Mouse (Mus musculus): ENCODE measurements at regions not wholly inside any gene's neighbourhood (a gene's known extent, or its start where the extent isn't known, plus 50 kb on each side); places are given as distances from the start of the nearest gene placed in this dataset.

GRCm38 (mm10) chr12:12534779-12535178, 272.8 kb downstream of the Fam49a start:
- 42% methylated on average over 2 of the region's 2 CpGs for WGBS
- Histone ChIP-seq H3K9ac (ENCODE audit: low read depth, low read length) (no peak overlapping the region), H3K36me3 (ENCODE audit: control insufficient read depth, insufficient read depth, low read length) (no peaks in the 10 kb centered on the region), H3K9me3 (ENCODE audit: control insufficient read depth, low read length) (no peaks in the 10 kb centered on the region), H3K27ac (ENCODE audit: low read depth, low read length) (no peak overlapping the region), H3K4me1 (ENCODE audit: control insufficient read depth, insufficient read depth, low read depth, low read length) (no peaks in the 10 kb centered on the region), H3K4me3 (ENCODE audit: low read length) (no peak overlapping the region), H3K27me3 (replicated peaks; ENCODE audit: control insufficient read depth, insufficient read depth, low read length) (no peaks in the 10 kb centered on the region), H3K4me2 (ENCODE audit: low read length) (no peak overlapping the region)
- no peak for ATAC-seq

GRCm38 (mm10) chr12:12530796-12531195, 268.9 kb downstream of the Fam49a start:
- Histone ChIP-seq H3K9me3 (ENCODE audit: control insufficient read depth, low read length) (no peaks in the 10 kb centered on the region), H3K27ac (ENCODE audit: low read depth, low read length) (no peak overlapping the region), H3K36me3 (ENCODE audit: control insufficient read depth, insufficient read depth, low read length) (no peaks in the 10 kb centered on the region), H3K4me3 (ENCODE audit: low read length) (no peak overlapping the region), H3K9ac (ENCODE audit: low read depth, low read length) (no peak overlapping the region), H3K4me2 (ENCODE audit: low read length) (no peak overlapping the region), H3K4me1 (ENCODE audit: control insufficient read depth, insufficient read depth, low read depth, low read length) (no peaks in the 10 kb centered on the region), H3K27me3 (replicated peaks; ENCODE audit: control insufficient read depth, insufficient read depth, low read length) (no peaks in the 10 kb centered on the region)
- no peak for ATAC-seq
- 86% methylated on average over 6 of the region's 6 CpGs for WGBS

GRCm38 (mm10) chr12:12529541-12529940, 267.6 kb downstream of the Fam49a start:
- no peak overlapping the region for H3K4me2 ChIP-seq (ENCODE audit: low read length)
- no peak for ATAC-seq
- WGBS: 91% methylated on average over 5 of the region's 5 CpGs
- no peak overlapping the region for H3K9ac ChIP-seq (ENCODE audit: low read depth, low read length)
- H3K9me3 ChIP-seq (ENCODE audit: control insufficient read depth, low read length): no peaks in the 10 kb centered on the region
- no peaks in the 10 kb centered on the region for H3K36me3 ChIP-seq (ENCODE audit: control insufficient read depth, insufficient read depth, low read length)
- H3K4me3 ChIP-seq (ENCODE audit: low read length): no peak overlapping the region
- H3K27me3 ChIP-seq (replicated peaks; ENCODE audit: control insufficient read depth, insufficient read depth, low read length): no peaks in the 10 kb centered on the region
- H3K27ac ChIP-seq (ENCODE audit: low read depth, low read length): no peak overlapping the region
- H3K4me1 ChIP-seq (ENCODE audit: control insufficient read depth, insufficient read depth, low read depth, low read length): no peaks in the 10 kb centered on the region

- Histone ChIP-seq H3K4me3 (ENCODE audit: low read length) (no peak overlapping the region), H3K4me2 (ENCODE audit: low read length) (no peak overlapping the region), H3K36me3 (ENCODE audit: control insufficient read depth, insufficient read depth, low read length) (no peaks in the 10 kb centered on the region), H3K27me3 (replicated peaks; ENCODE audit: control insufficient read depth, insufficient read depth, low read length) (no peaks in the 10 kb centered on the region), H3K4me1 (ENCODE audit: control insufficient read depth, insufficient read depth, low read depth, low read length) (no peaks in the 10 kb centered on the region), H3K9me3 (ENCODE audit: control insufficient read depth, low read length) (no peaks in the 10 kb centered on the region), H3K9ac (ENCODE audit: low read depth, low read length) (no peak overlapping the region), H3K27ac (ENCODE audit: low read depth, low read length) (no peak overlapping the region)
- ATAC-seq: no peak
- WGBS: 49% methylated on average over 3 of the region's 3 CpGs
Measured at GRCm38 (mm10) chr12:12528478-12528981, 266.6 kb downstream of the Fam49a start.

GRCm38 (mm10) chr12:12527766-12528477, 266.0 kb downstream of the Fam49a start:
- no peaks in the 10 kb centered on the region for H3K4me1 ChIP-seq (ENCODE audit: control insufficient read depth, insufficient read depth, low read depth, low read length)
- no peak overlapping the region for H3K27ac ChIP-seq (ENCODE audit: low read depth, low read length)
- no peaks in the 10 kb centered on the region for H3K9me3 ChIP-seq (ENCODE audit: control insufficient read depth, low read length)
- H3K36me3 ChIP-seq (ENCODE audit: control insufficient read depth, insufficient read depth, low read length): no peaks in the 10 kb centered on the region
- no peak overlapping the region for H3K4me3 ChIP-seq (ENCODE audit: low read length)
- H3K4me2 ChIP-seq (ENCODE audit: low read length): no peak overlapping the region
- ATAC-seq: peak; percentile 54; the same call in 1 of the 2 replicates
- H3K27me3 ChIP-seq (replicated peaks; ENCODE audit: control insufficient read depth, insufficient read depth, low read length): no peaks in the 10 kb centered on the region
- no peak overlapping the region for H3K9ac ChIP-seq (ENCODE audit: low read depth, low read length)
- WGBS: 19% methylated on average over 7 of the region's 7 CpGs

- H3K36me3 ChIP-seq (ENCODE audit: control insufficient read depth, insufficient read depth, low read length): no peaks in the 10 kb centered on the region
- no peak overlapping the region for H3K27ac ChIP-seq (ENCODE audit: low read depth, low read length)
- no peak overlapping the region for H3K4me3 ChIP-seq (ENCODE audit: low read length)
- no peaks in the 10 kb centered on the region for H3K4me1 ChIP-seq (ENCODE audit: control insufficient read depth, insufficient read depth, low read depth, low read length)
- WGBS: 78% methylated on average over 3 of the region's 3 CpGs
- no peak overlapping the region for H3K9ac ChIP-seq (ENCODE audit: low read depth, low read length)
- H3K4me2 ChIP-seq (ENCODE audit: low read length): no peak overlapping the region
- ATAC-seq: 0 out of 2 replicates have a peak, but pooled peaks have one; percentile 45
- no peaks in the 10 kb centered on the region for H3K9me3 ChIP-seq (ENCODE audit: control insufficient read depth, low read length)
- no peaks in the 10 kb centered on the region for H3K27me3 ChIP-seq (replicated peaks; ENCODE audit: control insufficient read depth, insufficient read depth, low read length)
Measured at GRCm38 (mm10) chr12:12527366-12527765, 265.4 kb downstream of the Fam49a start.

- ATAC-seq: no peak
- Histone ChIP-seq H3K4me2 (ENCODE audit: low read length) (no peak overlapping the region), H3K27ac (ENCODE audit: low read depth, low read length) (no peak overlapping the region), H3K4me3 (ENCODE audit: low read length) (no peak overlapping the region), H3K9me3 (ENCODE audit: control insufficient read depth, low read length) (no peaks in the 10 kb centered on the region), H3K36me3 (ENCODE audit: control insufficient read depth, insufficient read depth, low read length) (no peaks in the 10 kb centered on the region), H3K4me1 (ENCODE audit: control insufficient read depth, insufficient read depth, low read depth, low read length) (no peaks in the 10 kb centered on the region), H3K27me3 (replicated peaks; ENCODE audit: control insufficient read depth, insufficient read depth, low read length) (no peaks in the 10 kb centered on the region), H3K9ac (ENCODE audit: low read depth, low read length) (no peak overlapping the region)
- 96% methylated on average over 8 of the region's 8 CpGs for WGBS
Measured at GRCm38 (mm10) chr12:12520311-12520852, 258.4 kb downstream of the Fam49a start.

GRCm38 (mm10) chr12:12518490-12519070, 256.6 kb downstream of the Fam49a start:
- no peaks in the 10 kb centered on the region for H3K27me3 ChIP-seq (replicated peaks; ENCODE audit: control insufficient read depth, insufficient read depth, low read length)
- no peak overlapping the region for H3K4me2 ChIP-seq (ENCODE audit: low read length)
- no peak for ATAC-seq
- no peak overlapping the region for H3K9ac ChIP-seq (ENCODE audit: low read depth, low read length)
- no peaks in the 10 kb centered on the region for H3K9me3 ChIP-seq (ENCODE audit: control insufficient read depth, low read length)
- H3K4me3 ChIP-seq (ENCODE audit: low read length): no peak overlapping the region
- H3K36me3 ChIP-seq (ENCODE audit: control insufficient read depth, insufficient read depth, low read length): no peaks in the 10 kb centered on the region
- H3K4me1 ChIP-seq (ENCODE audit: control insufficient read depth, insufficient read depth, low read depth, low read length): no peaks in the 10 kb centered on the region
- 76% methylated on average over 5 of the region's 5 CpGs for WGBS
- H3K27ac ChIP-seq (ENCODE audit: low read depth, low read length): no peak overlapping the region

GRCm38 (mm10) chr12:12517020-12517419, 255.1 kb downstream of the Fam49a start:
- Histone ChIP-seq H3K27ac (ENCODE audit: low read depth, low read length) (no peak overlapping the region), H3K4me1 (ENCODE audit: control insufficient read depth, insufficient read depth, low read depth, low read length) (no peaks in the 10 kb centered on the region), H3K4me2 (ENCODE audit: low read length) (no peak overlapping the region), H3K9me3 (ENCODE audit: control insufficient read depth, low read length) (no peaks in the 10 kb centered on the region), H3K36me3 (ENCODE audit: control insufficient read depth, insufficient read depth, low read length) (no peaks in the 10 kb centered on the region), H3K9ac (ENCODE audit: low read depth, low read length) (no peak overlapping the region), H3K27me3 (replicated peaks; ENCODE audit: control insufficient read depth, insufficient read depth, low read length) (no peaks in the 10 kb centered on the region), H3K4me3 (ENCODE audit: low read length) (no peak overlapping the region)
- 91% methylated on average over 4 of the region's 4 CpGs for WGBS
- no peak for ATAC-seq
